Mouse (Mus musculus): ENCODE data around the gene 0610009B22Rik. TPM values are rescaled to one million over a fixed set of nuclear protein-coding genes. Genes with fewer than 3 reads are reported as not detected.
A peak's percentile ranks its signal among the peaks of the same experiment; 100 is the strongest.
"Not testable (repeated sequence)": the region's sequence is repeated elsewhere in the genome, so short reads cannot be mapped to it uniquely, and the experiment has no call there.

0610009B22Rik gene
- polyA plus RNA-seq, 1 experiment from 2014 or later: 36.0 TPM

DNA sequence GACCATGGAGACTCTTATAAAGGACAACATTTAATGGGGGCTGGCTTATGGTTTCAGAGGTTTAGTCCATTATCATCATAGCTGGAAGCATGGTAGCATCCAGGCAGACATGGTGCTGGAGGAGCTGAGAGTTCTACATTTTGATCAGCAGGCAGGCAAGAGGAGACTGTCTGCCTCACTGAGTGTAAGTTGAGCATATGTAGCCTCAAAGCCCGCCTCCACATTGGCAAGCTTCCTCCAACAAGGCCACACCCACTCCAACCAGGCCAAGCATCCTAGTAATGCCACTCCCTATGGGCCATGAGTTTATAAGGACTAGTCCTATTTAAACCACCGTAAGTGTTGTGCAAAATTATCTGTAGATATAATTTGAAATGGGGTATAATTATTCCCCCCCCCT is 17.3 kb downstream of the 0610009B22Rik start:
- WGBS (ENCODE audit: insufficient replicate concordance): 52% methylated on average over 2 of the region's 2 CpGs
- H3K4me2 ChIP-seq (ENCODE audit: low read depth, low read length): no peak overlapping the region
- H3K9ac ChIP-seq (ENCODE audit: low read depth, low read length): no peak overlapping the region
- ATAC-seq (ENCODE audit: low read depth): no peak
- no peaks in the 10 kb centered on the region for H3K36me3 ChIP-seq (ENCODE audit: control insufficient read depth, insufficient read depth)
- no peaks in the 10 kb centered on the region for H3K9me3 ChIP-seq (replicated peaks; ENCODE audit: control insufficient read depth, low read length)
- no peak overlapping the region for H3K27ac ChIP-seq (ENCODE audit: low read length)
- H3K4me1 ChIP-seq (ENCODE audit: control insufficient read depth, low read depth, low read length): no peaks in the 10 kb centered on the region
- no peak overlapping the region for H3K4me3 ChIP-seq (ENCODE audit: low read depth, low read length)
- no peaks in the 10 kb centered on the region for H3K27me3 ChIP-seq (ENCODE audit: control insufficient read depth, insufficient read depth, low read depth, low read length)

DNA sequence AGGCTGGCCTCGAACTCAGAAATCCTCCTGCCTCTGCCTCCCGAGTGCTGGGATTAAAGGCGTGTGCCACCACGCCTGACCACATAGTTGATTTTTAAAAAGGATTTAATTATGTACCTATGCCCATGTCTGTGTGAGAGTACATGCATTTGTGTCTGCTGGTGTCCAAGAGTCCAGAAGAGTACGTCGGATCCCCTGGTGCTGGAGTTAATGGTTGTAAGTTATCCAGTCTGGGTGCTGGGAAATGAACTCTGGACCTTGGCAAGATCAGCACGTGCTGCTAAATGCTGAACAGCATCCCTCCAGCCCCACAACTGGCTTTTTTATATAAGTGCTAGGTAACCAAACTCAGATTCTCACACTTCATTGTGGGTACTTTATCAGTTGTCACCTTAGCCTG is 17.8 kb downstream of the 0610009B22Rik start:
- H3K27me3 ChIP-seq (ENCODE audit: control insufficient read depth, insufficient read depth, low read depth, low read length): no peaks in the 10 kb centered on the region
- H3K27ac ChIP-seq (ENCODE audit: low read length): no peak overlapping the region
- H3K36me3 ChIP-seq (ENCODE audit: control insufficient read depth, insufficient read depth): no peaks in the 10 kb centered on the region
- no peak for ATAC-seq (ENCODE audit: low read depth)
- H3K9me3 ChIP-seq (replicated peaks; ENCODE audit: control insufficient read depth, low read length): no peaks in the 10 kb centered on the region
- no peak overlapping the region for H3K9ac ChIP-seq (ENCODE audit: low read depth, low read length)
- no peaks in the 10 kb centered on the region for H3K4me1 ChIP-seq (ENCODE audit: control insufficient read depth, low read depth, low read length)
- H3K4me2 ChIP-seq (ENCODE audit: low read depth, low read length): no peak overlapping the region
- WGBS (ENCODE audit: insufficient replicate concordance): 71% methylated on average over 7 of the region's 7 CpGs
- no peak overlapping the region for H3K4me3 ChIP-seq (ENCODE audit: low read depth, low read length)

DNA sequence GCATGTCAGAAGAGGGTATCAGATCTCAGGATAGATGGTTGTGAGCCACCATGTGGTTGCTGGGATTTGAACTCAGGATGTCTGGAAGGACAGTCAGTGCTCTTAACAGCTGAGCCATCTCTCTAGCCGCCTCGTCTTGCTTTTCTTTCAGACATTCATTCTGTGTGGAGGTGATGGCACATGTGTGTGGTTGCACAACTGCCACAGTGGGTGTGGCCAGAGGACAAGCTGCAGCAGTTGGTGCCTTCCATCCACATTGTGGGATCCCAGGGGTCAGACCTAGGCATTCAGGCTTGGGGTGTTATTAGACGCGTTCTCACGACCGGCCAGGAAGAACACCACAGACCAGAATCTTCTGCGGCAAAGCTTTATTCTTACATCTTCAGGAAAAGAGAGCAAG is 23.9 kb downstream of the 0610009B22Rik start:
- H3K36me3 ChIP-seq (ENCODE audit: control insufficient read depth, insufficient read depth); H3K9ac ChIP-seq (ENCODE audit: low read depth, low read length); H3K4me1 ChIP-seq (ENCODE audit: control insufficient read depth, low read depth, low read length); H3K4me2 ChIP-seq (ENCODE audit: low read depth, low read length); H3K9me3 ChIP-seq (replicated peaks; ENCODE audit: control insufficient read depth, low read length); H3K4me3 ChIP-seq (ENCODE audit: low read depth, low read length); H3K27ac ChIP-seq (ENCODE audit: low read length); H3K27me3 ChIP-seq (ENCODE audit: control insufficient read depth, insufficient read depth, low read depth, low read length); ATAC-seq (ENCODE audit: low read depth): not testable (repeated sequence)
- WGBS (ENCODE audit: insufficient replicate concordance): 64% methylated on average over 7 of the region's 7 CpGs

DNA sequence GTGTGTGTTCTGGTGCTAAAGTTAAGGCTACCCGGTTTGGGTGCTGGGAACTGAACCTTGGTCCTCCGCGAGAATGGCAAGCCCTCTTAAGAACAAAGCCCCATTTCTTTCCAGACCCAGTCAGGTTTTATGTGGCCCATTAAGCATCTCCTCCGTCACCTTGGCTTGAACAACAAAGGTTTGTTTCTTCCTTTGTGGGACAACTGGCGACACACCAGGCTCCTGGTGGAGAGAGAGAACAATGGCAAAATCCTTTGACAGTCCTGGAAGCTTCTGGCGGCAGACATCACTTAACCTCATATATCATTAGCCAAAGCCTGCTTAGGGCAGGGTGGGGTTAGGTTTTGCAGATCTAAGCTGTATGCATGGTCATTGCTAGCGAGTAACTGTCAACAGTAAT is 26.0 kb downstream of the 0610009B22Rik start:
- Histone ChIP-seq H3K27ac (ENCODE audit: low read length) (no peak overlapping the region), H3K36me3 (ENCODE audit: control insufficient read depth, insufficient read depth) (no peaks in the 10 kb centered on the region), H3K27me3 (ENCODE audit: control insufficient read depth, insufficient read depth, low read depth, low read length) (no peaks in the 10 kb centered on the region), H3K4me1 (ENCODE audit: control insufficient read depth, low read depth, low read length) (peaks cover 6% of the 10 kb centered on the region; the same call in 1 of the 2 replicates), H3K4me3 (ENCODE audit: low read depth, low read length) (no peak overlapping the region), H3K9ac (ENCODE audit: low read depth, low read length) (no peak overlapping the region), H3K4me2 (ENCODE audit: low read depth, low read length) (no peak overlapping the region), H3K9me3 (replicated peaks; ENCODE audit: control insufficient read depth, low read length) (no peaks in the 10 kb centered on the region)
- 73% methylated on average over 7 of the region's 7 CpGs for WGBS (ENCODE audit: insufficient replicate concordance)
- no peak for ATAC-seq (ENCODE audit: low read depth)

DNA sequence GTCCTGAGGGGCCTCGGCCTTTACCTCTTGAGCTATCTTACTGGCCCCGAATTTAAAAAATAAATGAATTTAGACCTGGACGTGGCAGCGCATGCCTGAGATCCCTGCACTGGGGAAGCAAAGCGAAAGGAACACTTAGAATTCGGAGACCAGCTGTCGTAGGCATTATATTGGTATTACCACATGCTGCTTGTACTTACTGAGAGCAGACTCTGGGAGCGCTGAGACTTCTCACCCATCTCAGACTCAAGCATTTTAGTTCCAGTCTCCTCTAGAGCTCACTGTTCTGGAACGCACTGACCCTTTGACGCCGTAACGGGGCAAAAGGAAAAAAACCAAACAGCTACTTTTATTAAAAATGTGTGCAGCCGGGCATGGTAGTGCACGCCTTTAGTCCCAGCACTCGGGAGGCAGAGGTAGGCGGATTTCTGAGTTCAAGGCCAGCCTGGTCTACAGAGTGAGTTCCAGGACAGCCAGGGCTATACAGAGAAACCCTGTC is 26.8 kb downstream of the 0610009B22Rik start:
- Histone ChIP-seq H3K27me3 (ENCODE audit: control insufficient read depth, insufficient read depth, low read depth, low read length) (no peaks in the 10 kb centered on the region), H3K27ac (ENCODE audit: low read length) (no peak overlapping the region), H3K9ac (ENCODE audit: low read depth, low read length) (no peak overlapping the region), H3K36me3 (ENCODE audit: control insufficient read depth, insufficient read depth) (no peaks in the 10 kb centered on the region), H3K4me3 (ENCODE audit: low read depth, low read length) (no peak overlapping the region), H3K4me2 (ENCODE audit: low read depth, low read length) (no peak overlapping the region), H3K4me1 (ENCODE audit: control insufficient read depth, low read depth, low read length) (peaks cover 6% of the 10 kb centered on the region; the same call in 1 of the 2 replicates), H3K9me3 (replicated peaks; ENCODE audit: control insufficient read depth, low read length) (no peaks in the 10 kb centered on the region)
- WGBS (ENCODE audit: insufficient replicate concordance): 79% methylated on average over 16 of the region's 16 CpGs
- ATAC-seq (ENCODE audit: low read depth): no peak

DNA sequence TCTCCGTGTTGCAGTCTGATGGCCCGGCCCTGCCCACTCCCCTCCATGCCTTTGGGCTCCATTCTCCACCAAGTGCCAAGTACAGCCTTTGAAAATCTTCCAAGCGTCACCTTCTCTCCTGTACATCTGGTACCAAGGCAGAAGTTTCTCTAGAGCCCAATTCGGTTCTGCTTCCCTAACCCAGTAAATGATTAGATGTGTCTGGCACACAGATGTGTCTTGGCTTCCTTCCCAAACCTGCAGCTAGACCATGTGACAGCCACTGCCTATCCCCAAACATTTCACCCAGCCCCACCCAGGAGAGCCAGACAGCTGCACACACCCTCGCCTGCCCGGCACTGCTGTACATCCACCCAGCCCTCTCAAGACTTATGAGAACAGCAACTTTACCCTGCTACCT is 30.0 kb downstream of the 0610009B22Rik start:
- no peak overlapping the region for H3K4me3 ChIP-seq (ENCODE audit: low read depth, low read length)
- H3K9ac ChIP-seq (ENCODE audit: low read depth, low read length): no peak overlapping the region
- 38% methylated on average over 6 of the region's 6 CpGs for WGBS (ENCODE audit: insufficient replicate concordance)
- no peak overlapping the region for H3K4me2 ChIP-seq (ENCODE audit: low read depth, low read length)
- no peaks in the 10 kb centered on the region for H3K36me3 ChIP-seq (ENCODE audit: control insufficient read depth, insufficient read depth)
- no peaks in the 10 kb centered on the region for H3K9me3 ChIP-seq (replicated peaks; ENCODE audit: control insufficient read depth, low read length)
- H3K27ac ChIP-seq (ENCODE audit: low read length): no peak overlapping the region
- H3K4me1 ChIP-seq (ENCODE audit: control insufficient read depth, low read depth, low read length): peaks cover 6% of the 10 kb centered on the region; the same call in 1 of the 2 replicates
- no peaks in the 10 kb centered on the region for H3K27me3 ChIP-seq (ENCODE audit: control insufficient read depth, insufficient read depth, low read depth, low read length)
- ATAC-seq (ENCODE audit: low read depth): peak; percentile 71; the same call in 1 of the 2 replicates

DNA sequence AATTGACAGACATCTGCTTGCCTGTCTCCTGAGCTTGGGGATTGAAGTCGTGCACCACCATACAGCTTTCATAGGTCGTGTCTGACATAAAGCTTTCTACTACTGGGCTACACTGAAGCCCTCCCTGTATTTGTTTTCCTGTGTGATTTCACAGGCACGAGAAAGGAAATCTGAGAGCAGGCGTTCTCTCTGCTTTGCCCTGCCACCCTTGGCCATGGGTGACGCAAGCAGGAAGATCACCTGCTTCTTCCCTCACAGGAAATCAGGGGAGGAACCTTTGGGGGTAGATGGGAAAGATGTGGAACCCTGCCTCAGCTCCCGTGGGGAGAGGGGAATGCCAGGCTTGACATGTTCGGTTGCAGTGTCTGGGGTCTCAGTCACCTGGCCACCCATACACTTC is 30.4 kb downstream of the 0610009B22Rik start:
- peaks cover 6% of the 10 kb centered on the region; the same call in 1 of the 2 replicates for H3K4me1 ChIP-seq (ENCODE audit: control insufficient read depth, low read depth, low read length)
- H3K27me3 ChIP-seq (ENCODE audit: control insufficient read depth, insufficient read depth, low read depth, low read length): no peaks in the 10 kb centered on the region
- H3K9ac ChIP-seq (ENCODE audit: low read depth, low read length): no peak overlapping the region
- no peak; the same call in 1 of the 2 replicates for ATAC-seq (ENCODE audit: low read depth)
- H3K4me2 ChIP-seq (ENCODE audit: low read depth, low read length): no peak overlapping the region
- H3K27ac ChIP-seq (ENCODE audit: low read length): no peak overlapping the region
- no peak overlapping the region for H3K4me3 ChIP-seq (ENCODE audit: low read depth, low read length)
- H3K36me3 ChIP-seq (ENCODE audit: control insufficient read depth, insufficient read depth): no peaks in the 10 kb centered on the region
- H3K9me3 ChIP-seq (replicated peaks; ENCODE audit: control insufficient read depth, low read length): no peaks in the 10 kb centered on the region
- WGBS (ENCODE audit: insufficient replicate concordance): 41% methylated on average over 7 of the region's 7 CpGs

DNA sequence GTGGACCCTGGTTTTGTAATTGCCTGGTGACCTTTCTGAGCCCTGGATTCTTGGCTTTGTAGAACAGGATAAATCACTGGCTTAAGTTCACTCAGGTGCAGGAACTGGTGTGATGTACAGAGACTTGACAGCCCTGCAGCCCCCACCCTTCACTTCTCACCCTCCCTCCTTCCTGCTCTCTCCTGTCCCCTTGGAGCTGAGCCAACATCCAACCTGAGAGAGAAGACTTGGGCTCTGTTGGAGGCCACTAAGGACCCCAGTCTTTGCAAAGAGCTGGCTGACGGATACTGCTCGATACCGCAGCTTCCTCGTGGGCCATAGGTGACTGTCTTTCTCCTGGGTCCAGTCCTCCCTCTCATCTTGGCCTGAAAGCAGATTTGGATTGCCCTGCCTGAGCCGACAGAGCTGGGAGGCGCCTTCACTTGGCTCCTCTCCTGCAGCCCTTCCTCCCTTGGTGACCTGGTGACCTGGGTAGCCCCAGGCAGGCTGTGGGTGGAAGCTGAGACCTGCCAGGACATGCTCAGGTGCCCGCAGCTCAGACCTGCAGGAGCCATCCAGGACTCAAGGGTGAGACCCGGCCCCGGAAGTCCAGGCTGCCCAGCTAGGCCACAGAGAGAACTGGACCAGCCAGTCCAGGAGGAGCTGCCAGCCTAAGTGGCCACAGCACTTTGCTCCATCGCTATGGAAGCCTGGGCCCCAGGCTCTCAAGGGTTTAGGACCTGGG is 31.7 kb downstream of the 0610009B22Rik start:
- no peak overlapping the region for H3K4me2 ChIP-seq (ENCODE audit: low read depth, low read length)
- H3K4me3 ChIP-seq (ENCODE audit: low read depth, low read length): no peak overlapping the region
- no peak overlapping the region for H3K9ac ChIP-seq (ENCODE audit: low read depth, low read length)
- no peaks in the 10 kb centered on the region for H3K36me3 ChIP-seq (ENCODE audit: control insufficient read depth, insufficient read depth)
- H3K27me3 ChIP-seq (ENCODE audit: control insufficient read depth, insufficient read depth, low read depth, low read length): peaks cover 2% of the 10 kb centered on the region
- H3K27ac ChIP-seq (ENCODE audit: low read length): no peak overlapping the region
- H3K9me3 ChIP-seq (replicated peaks; ENCODE audit: control insufficient read depth, low read length): no peaks in the 10 kb centered on the region
- ATAC-seq (ENCODE audit: low read depth): no peak
- H3K4me1 ChIP-seq (ENCODE audit: control insufficient read depth, low read depth, low read length): peaks cover 6% of the 10 kb centered on the region; the same call in 1 of the 2 replicates
- whole genome bisulfite sequencing (ENCODE audit: insufficient replicate concordance): 73% methylated on average over 10 of the region's 10 CpGs

DNA sequence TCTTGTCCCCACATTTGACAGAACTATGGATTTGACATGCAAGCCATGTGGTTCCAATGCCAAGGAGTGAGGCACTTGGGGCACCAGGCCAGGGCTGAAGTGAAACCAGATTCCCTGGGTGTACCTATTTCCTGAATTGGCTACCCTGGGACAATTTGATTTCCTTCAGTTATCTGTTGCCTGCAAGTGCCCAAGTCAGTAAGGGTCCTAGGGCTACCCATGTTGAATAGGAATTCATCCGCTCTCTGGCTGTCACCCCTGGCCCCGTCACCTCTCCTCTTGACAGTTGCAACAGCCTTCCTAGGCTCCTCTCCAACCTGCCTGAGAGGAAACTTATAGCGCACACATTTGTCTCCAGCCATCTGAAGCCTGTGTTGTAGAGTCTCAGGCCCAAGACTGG is 33.8 kb downstream of the 0610009B22Rik start:
- Histone ChIP-seq H3K36me3 (ENCODE audit: control insufficient read depth, insufficient read depth) (no peaks in the 10 kb centered on the region), H3K4me3 (ENCODE audit: low read depth, low read length) (no peak overlapping the region), H3K27me3 (ENCODE audit: control insufficient read depth, insufficient read depth, low read depth, low read length) (peaks cover 22% of the 10 kb centered on the region), H3K9me3 (replicated peaks; ENCODE audit: control insufficient read depth, low read length) (no peaks in the 10 kb centered on the region), H3K4me2 (ENCODE audit: low read depth, low read length) (no peak overlapping the region), H3K4me1 (ENCODE audit: control insufficient read depth, low read depth, low read length) (peaks cover 10% of the 10 kb centered on the region; the same call in 1 of the 2 replicates), H3K9ac (ENCODE audit: low read depth, low read length) (no peak overlapping the region), H3K27ac (ENCODE audit: low read length) (no peak overlapping the region)
- no peak for ATAC-seq (ENCODE audit: low read depth)
- 72% methylated on average over 3 of the region's 3 CpGs for WGBS (ENCODE audit: insufficient replicate concordance)
